Mouse (Mus musculus): ENCODE data around the gene Olfr424.

DNA sequence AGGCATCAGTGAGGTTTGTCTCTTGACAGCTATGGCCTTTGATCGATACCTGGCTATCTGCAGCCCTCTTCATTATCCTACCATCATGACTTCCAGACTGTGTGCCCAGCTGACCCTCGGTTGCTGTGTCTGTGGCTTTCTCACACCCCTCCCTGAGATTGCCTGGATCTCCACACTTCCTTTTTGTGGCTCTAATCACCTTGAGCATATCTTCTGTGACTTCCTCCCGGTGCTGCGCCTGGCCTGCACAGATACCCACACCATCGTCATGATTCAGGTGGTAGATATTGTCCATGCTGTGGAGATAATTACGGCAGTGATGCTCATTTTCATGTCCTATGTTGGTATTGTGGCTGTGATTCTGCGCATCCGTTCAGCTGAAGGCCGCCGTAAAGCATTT is 27.8 kb downstream of the Olfr424 start:
- no peak for TF ChIP-seq POLR2A (IDR thresholded peaks at IDR 0.05; ENCODE audit: low read depth, low read length)
- no peak for TF ChIP-seq CTCF (IDR thresholded peaks at IDR 0.05; ENCODE audit: extremely low read depth, insufficient read length, insufficient replicate concordance, low read depth, low read length)

Measured in small intestine, adult 2 months (tissue).